Mouse (Mus musculus) spleen, adult 2 months (tissue): ENCODE data around the gene Cdc37.

Experiments
- CTCF ChIP-seq: fragments of 200-500 bp; IDR thresholded peaks from 2 replicates; pipeline ENCODE4 v1.5.1; 2011; ENCODE audit warnings: mild to moderate bottlenecking, inconsistent platforms; ENCODE audit not compliant: insufficient read depth, insufficient read length, insufficient replicate concordance; ENCODE audit errors: extremely low read depth
- POLR2A ChIP-seq: fragments of 200-500 bp; IDR thresholded peaks from 2 replicates; pipeline ENCODE4 v1.6.1; 2011; ENCODE audit warnings: low read depth, low read length, inconsistent platforms

GRCm38 (mm10) chr9:21198960-21199359 lies 49.2 kb upstream of the Cdc37 start:
- TF ChIP-seq CTCF, result no peak
- no peak for TF ChIP-seq POLR2A
